Mouse (Mus musculus) lung, adult 2 months (tissue): ENCODE measurements around the gene Prkce.

Experiments used
- CTCF ChIP-seq: fragments of 200-500 bp; IDR thresholded peaks from 2 replicates; pipeline ENCODE4 v1.5.1; 2011; ENCODE audit warnings: mild to moderate bottlenecking, low read length, control low read depth; ENCODE audit not compliant: insufficient read depth
- POLR2A ChIP-seq: fragments of 200-500 bp; IDR thresholded peaks from 2 replicates; pipeline ENCODE4 v1.6.1; 2011; ENCODE audit warnings: low read depth, mild to moderate bottlenecking, control low read depth, low read length, borderline replicate concordance; ENCODE audit errors: extremely low read depth

- TF ChIP-seq CTCF (no peak), POLR2A (no peak)
Measured at GRCm38 (mm10) chr17:86572576-86572975, 405.0 kb downstream of the Prkce start.
